Mouse (Mus musculus) adrenal gland, postnatal 25 days (tissue): ENCODE measurements at regions not wholly inside any gene's neighbourhood (a gene's known extent, or its start where the extent isn't known, plus 50 kb on each side); places are given as distances from the start of the nearest gene placed in this dataset.
"Not testable (repeated sequence)": the region's sequence is repeated elsewhere in the genome, so short reads cannot be mapped to it uniquely, and the experiment has no call there.

ENCODE experiments used
- DNase-seq: peaks from one replicate; pipeline ENCODE4 v3.0.0; 2021; ENCODE audit warnings: mixed read lengths

DNA sequence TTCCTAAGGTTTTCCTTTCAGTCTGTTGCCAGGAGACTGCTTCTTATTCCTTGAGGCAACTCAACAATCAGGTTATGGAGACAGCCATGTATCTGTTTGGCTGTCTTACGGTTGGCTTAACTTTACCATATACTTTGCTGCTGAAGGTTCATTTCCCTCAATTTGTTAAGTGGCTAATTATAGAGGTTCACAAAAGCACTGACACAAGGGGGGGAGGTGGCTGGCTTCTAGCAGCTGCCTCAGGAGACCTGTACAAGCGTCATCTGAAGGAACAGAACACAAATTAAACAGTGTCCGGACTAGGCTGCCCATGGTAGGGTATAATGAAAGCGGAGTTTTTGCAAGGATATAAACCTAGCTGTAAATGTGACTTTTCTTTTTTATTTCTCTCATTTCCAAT lies 305.0 kb upstream of the Rnf219 start:
- DNase-seq: no peak

- DNase-seq: no peak
Observed at GRCm38 (mm10) chr14:104824926-104825325, 302.5 kb upstream of the Rnf219 start.

GRCm38 (mm10) chr14:104824224-104824623 lies 301.8 kb upstream of the Rnf219 start:
- no peak for DNase-seq

- no peak for DNase-seq
Observed at GRCm38 (mm10) chr14:104821903-104822573, 299.6 kb upstream of the Rnf219 start.

GRCm38 (mm10) chr14:104819106-104819505 lies 296.7 kb upstream of the Rnf219 start:
- no peak for DNase-seq

DNA sequence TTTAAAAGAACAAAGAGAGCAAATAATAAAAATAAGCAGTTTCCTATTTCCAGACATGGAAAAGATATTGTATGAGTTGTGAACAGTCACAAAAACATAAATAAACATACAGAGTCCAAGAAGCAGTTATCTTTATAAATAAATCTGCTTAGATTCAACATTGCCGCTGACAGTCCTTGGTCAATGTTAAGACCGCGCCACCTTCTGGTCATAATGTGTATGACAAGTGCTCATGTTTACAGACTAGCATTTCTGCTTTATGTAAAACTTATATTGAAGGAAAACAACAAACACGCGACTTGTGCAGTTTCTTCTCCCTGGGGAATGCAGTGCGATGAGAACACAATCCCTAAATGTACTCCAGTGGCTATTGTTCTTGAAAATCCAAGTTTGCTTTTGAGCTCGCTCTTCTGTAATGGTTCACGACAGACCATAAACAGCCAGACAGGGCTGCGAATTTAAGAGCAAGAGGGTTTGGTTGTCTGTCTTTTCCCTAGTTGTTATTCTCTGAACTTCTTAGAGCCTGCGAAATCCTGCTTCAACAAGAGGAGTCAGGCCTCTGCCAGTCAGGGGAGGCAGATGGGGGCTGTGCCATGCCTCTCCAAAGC lies 291.6 kb upstream of the Rnf219 start:
- peak; percentile 69 for DNase-seq

GRCm38 (mm10) chr14:104812006-104812405 lies 289.6 kb upstream of the Rnf219 start:
- DNase-seq: no peak

DNA sequence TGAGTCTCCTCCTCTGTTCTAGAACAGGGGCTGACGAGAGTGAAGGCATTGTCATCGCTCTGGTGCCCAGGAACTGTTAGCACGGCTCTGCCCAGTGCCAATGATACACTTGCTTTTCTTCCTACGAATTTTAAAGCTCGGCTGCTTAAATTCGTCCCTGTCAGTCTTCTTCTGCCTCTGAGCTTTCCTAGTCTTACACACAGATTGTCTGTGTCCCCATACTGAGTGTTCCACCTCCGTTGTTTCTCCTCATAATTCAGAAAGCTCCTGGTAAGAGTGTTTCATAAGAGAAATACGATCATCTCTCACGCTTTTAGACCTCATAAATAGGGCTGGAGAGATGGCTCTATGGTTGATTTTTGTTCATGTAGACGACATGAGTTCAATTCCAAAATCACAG lies 282.9 kb upstream of the Rnf219 start:
- no peak for DNase-seq

DNA sequence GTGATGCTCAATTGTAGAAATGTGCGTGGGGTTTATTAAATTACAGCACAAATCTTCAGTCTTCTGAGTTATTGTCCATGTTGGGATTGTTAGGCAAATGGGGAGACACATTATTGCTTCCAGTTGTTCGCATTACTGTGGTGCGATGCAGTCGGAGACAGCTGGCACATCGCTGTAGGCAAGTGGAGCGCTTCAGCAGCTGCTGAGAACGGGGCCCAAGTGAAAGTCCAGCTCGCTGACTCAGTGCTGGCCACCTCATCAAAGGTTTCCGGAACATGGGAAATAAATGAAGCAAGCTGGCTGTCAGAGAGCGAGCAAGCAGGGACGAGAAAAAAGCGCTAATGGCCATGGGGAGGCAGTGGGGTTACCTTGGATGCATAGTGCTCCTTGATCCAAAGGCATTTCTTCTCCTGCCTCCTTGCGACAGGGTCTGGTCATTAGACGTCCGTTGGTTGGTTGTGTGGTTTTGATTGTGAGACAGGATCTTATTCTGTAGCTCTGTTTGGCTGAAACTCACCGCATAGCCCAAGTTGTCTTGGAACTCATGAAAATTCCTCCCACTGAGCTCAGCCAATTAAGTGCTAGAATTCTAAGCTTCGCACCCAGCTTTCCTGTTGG lies 274.0 kb upstream of the Rnf219 start:
- no peak for DNase-seq

DNA sequence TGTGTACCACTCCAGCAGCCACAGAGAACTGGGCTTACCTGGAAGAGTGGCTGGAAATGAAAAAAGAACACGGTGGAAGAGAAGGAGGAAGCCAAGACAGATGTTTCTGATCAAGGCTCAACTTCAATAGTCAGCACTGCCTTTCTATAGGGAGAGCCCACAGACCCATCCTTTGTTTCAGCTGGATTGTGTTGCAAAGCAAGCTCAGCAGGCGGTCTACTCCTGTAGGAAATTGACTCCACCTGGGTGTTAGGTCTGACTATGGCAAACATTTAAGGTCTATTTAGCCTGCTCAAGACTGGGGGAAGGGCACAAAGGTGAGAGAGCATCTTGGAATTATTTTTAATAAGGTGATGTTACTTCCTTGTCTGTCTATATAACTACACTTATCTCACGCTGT lies 266.9 kb upstream of the Rnf219 start:
- DNase-seq: no peak

DNA sequence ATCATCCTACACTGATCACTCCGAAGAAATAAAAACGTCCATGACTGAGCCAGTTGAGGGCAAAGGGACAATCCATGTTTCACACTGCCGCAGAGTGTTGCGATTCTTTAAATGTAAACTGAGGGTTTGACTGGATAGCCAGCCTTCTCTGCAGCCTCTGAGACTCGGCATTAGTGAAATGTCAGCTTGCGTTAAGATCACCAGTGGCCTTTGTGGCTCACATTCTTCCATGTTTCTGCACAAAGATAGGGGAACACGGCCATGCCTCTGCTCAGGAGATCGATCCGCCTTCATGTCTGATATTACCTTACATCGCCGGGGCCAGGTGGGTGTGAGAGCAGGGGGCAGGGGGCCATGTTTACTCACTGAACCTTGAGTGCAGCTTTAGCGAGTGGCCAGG lies 262.6 kb upstream of the Rnf219 start:
- DNase-seq: no peak

DNA sequence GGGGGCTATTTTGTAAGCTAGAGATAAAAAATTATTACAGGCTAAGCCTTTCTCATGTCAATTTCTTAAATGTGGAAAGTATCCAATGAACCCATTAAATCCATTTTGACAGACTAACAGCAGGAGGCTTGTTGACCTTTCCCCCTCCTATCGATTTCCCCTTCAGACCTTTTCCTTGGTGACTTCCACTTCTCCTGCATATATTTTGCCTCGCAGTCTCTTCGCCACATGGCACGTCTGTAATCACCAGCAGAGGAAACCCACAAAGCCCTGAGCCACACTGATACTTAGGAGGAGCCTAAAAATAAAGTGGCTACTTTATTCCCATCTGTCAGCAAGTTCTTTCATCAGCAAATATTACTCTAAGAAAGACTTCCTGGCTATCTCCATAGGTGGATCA lies 247.5 kb upstream of the Rnf219 start:
- DNase-seq: no peak

- DNase-seq: no peak
Observed at GRCm38 (mm10) chr14:104734213-104734612, 211.8 kb upstream of the Rnf219 start.

GRCm38 (mm10) chr14:104732036-104732435 lies 209.6 kb upstream of the Rnf219 start:
- DNase-seq: no peak

DNA sequence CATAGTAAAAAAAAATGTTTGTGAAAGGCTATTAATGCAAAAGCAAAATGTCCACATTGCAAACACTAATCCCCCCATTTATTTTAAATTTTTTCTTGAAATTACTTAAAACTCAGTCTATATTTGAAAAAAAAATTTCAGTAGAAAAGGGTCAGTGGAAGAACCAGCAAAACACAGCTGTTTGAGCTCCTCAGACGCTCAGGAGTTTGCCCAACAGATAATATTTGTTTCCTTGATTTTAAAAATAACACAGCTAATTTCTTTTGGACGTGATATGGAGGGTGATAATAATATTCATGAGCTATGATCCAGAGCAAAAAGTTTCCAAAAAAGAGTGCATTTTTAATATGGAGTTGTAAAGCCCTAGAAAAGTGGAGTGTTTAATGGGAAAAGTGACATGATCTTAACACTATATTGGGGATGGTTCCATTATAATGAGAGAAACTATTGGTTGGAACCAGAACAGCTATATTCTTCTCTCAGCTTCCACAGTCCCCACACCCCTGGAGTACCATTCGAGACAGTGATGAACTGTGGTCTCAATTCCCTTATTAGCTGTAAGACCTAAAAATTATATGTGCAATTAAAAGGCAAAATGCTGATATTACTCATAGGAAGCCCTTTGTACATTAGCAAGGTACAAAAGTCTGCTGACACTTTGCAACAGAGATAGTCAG lies 209.0 kb upstream of the Rnf219 start:
- DNase-seq: no peak

GRCm38 (mm10) chr14:104715651-104716050 lies 193.2 kb upstream of the Rnf219 start:
- not testable (repeated sequence) for DNase-seq

GRCm38 (mm10) chr14:104702283-104702893 lies 179.9 kb upstream of the Rnf219 start:
- DNase-seq: no peak

GRCm38 (mm10) chr14:104698962-104699361 lies 176.5 kb upstream of the Rnf219 start:
- DNase-seq: no peak

GRCm38 (mm10) chr14:104695101-104695500 lies 172.7 kb upstream of the Rnf219 start:
- DNase-seq: no peak

DNA sequence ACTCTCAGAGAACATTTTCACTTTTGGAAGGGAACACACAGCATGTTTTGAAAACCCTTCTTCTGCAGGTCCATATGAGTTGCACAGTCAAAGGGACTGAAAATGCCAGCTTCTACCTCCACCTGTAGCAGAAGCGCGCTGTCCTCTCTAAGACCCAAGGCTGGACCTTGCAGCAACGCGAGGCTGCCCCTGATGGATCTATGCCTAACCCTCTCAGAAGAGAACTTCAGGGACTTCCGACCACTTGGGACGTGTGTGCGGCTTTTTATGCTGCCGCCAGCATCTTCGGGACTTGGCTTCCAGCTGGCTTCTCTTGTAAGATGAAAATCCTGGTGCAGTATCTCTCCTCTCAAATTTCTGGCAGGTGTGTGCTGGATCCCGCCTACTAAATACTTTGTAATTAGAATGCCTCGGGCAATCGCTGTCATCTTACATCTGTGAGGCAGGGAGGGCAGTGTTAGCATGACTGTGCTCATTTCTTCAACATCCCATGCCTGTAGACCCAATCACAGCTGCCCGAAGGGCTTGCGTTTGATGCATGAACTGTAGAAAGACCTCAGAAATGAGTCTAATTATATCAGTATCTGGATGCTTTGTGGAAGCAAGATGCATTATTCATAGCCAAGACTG lies 171.8 kb upstream of the Rnf219 start:
- DNase-seq: no peak

GRCm38 (mm10) chr14:104692616-104693015 lies 170.2 kb upstream of the Rnf219 start:
- no peak for DNase-seq

DNA sequence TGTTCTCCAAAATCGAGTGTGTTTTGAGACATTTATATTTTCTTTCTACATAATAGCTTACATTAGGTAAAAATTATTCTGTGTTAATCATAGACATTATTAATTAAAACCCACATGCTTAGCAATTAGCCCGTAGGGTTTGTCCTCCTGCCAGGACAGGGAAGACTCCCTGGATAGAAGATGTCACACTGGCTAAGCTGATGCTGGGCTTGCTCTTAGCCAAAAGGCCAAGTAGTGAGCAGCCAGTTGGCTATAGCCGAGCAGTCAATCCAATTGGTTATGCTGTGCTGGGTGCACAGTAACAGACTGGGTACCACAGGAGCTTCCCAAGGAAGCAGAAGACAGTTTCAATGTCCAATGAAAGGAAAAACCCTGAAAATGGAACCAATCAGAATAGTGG lies 166.0 kb upstream of the Rnf219 start:
- no peak for DNase-seq
